Mouse (Mus musculus) urinary bladder, adult 18-20 months (tissue): ENCODE results near the gene 3110082I17Rik.

Experiments used
- DNase-seq, 2 experiments: peaks; one replicate each; pipeline ENCODE4 v3.0.0; 2022; ENCODE audit warnings: low spot score in 2 of 2, mixed read lengths in 2 of 2

Gene 3110082I17Rik

DNA sequence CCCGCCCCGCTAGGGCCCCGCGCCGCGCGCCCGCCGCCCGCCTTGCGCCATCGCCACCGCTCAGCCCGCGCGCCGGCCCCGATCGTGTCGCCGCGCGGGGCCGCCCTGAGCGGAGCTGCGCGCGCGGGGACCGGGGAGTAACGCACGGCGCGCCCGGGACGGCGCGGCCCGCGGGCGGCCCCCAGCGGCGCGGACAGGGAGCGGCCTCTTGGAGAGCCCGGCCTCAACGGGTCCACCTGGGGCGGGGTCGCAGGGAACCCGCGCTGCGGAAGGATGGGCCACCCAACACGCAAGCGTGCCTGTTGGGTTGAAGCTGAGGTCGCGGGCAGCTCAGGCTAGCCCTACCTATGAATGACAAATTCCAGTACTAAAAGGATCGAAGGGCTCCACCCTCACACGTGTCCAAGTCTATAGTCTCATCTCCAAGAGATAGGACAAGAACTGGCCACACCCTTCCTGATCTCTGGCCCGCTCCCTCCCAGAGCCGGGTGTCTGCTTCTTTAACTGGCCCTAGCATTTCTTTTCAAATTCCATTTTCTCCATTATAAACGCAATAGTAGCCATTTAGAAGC, 134.8 kb downstream of the 3110082I17Rik start, which contains the start of gene Adap1:
Adap1 (minus strand) TSS at position 228 of the 572 bp plus-strand sequence.
- DNase-seq: peak; percentile 22 to 60

GRCm38 (mm10) chr5:139324691-139325394, 135.5 kb downstream of the 3110082I17Rik start:
- DNase-seq: peak in 1 of 2 experiments; percentile 57

- DNase-seq: no peak
Observed at GRCm38 (mm10) chr5:139324045-139324491, 136.3 kb downstream of the 3110082I17Rik start.

DNA sequence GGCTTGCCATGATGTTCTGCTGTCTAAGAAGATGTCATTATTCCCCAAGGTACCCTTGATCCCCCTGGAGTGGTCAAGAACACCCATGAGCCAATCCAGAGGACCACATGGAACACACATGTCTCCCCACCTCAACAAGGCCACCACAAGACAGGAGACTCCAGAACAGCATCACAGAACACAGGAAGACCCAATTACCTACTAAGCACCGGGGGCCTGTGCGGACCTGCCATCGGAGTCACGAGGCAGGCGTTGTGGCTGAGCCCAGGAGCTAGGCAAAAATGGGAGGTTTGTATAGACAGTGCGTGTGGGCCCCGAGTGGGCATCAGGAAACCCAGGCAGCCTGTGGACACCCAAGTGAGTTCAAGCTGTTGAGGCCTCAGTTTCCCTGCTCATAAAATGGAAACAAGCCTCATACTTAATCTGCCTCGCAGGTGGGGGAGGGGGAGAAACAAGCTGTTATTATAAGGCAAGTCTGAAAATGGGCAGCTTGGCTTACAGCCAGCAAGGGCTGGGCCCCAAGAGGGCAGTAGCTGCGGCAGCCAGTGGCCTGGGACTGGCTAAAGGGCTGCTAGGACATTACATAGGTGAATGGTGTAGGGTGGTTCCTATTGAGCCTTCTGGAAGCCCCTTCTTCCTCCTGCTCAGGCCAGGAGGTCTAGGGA, 136.9 kb downstream of the 3110082I17Rik start:
- DNase-seq: peak; percentile 39 to 45

DNA sequence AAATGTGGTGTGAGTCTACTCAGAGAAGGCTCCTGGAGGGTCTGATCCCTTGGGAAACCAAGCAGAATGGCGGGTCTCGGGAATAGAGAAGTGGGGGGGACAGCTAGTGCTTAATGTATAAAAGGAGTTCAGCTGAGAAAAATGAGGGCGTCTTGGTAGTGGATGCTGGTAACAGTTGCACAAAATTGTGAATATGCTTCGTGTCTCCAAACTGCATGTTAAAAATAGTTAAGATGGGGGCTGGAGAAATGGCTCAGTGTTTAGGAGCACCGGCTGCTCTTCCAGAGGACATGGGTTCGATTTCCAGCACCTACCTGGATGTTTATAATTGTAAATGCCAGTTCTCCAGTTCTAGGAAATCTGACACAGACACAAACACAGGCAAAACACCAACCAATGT, 139.0 kb downstream of the 3110082I17Rik start:
- no peak for DNase-seq

DNA sequence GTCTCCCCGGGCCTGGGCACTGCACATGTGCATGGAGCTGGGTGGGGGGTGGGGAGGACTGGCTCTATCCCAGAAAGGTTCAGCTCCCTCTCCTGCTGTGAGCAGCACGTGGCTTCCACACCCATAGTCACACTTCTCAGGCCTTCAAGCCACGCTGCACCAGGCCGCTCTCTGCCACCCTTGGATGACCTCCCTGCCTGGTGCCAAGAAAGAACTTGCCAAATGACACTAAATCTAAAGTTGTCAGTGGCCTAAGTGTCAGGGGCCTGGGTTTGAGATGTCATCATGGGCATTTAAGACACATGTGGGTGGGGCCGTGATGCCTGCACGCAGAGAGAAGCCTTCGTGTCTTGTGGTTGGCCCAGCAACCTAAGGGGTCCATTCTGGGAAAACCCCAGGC, 139.9 kb downstream of the 3110082I17Rik start:
- DNase-seq: no peak

DNA sequence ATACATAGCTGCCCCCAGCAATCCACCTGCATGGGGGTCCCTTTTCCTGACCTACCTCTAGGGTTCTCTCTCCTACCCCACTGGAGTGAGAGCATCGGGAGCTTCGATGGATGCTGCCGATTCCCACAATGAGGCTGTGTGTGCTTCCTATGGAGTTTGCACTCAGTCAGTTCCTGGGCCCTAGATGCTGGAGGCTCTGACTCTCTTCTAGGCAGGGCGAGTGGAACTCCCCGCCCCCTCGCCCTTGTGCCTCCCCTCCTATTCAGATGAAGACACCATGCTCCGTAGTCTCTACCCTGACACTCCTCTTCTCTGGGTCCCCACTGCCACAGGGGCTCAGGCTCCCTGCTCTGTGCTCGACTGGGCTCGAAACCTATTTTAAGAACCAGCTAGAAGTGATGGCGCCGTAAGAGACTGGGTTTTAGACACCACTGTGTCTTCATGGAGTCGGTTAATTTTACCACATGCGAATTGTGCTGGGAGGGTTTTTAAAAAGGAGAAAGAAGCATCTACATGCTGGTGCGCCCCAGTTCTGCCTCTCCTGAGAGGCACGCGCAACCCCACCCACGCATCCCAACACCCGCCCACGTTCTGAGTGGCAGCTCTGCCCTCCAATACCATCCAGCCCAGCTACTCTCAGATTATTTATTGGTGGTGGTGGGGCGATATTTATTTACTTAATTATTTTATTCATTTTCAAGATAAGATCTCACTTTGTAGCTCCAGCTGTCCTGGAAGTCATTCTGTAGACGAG, 142.4 kb downstream of the 3110082I17Rik start:
- DNase-seq: no peak

GRCm38 (mm10) chr5:139316982-139317675, 143.2 kb downstream of the 3110082I17Rik start:
- DNase-seq: peak; percentile 67 to 84

DNA sequence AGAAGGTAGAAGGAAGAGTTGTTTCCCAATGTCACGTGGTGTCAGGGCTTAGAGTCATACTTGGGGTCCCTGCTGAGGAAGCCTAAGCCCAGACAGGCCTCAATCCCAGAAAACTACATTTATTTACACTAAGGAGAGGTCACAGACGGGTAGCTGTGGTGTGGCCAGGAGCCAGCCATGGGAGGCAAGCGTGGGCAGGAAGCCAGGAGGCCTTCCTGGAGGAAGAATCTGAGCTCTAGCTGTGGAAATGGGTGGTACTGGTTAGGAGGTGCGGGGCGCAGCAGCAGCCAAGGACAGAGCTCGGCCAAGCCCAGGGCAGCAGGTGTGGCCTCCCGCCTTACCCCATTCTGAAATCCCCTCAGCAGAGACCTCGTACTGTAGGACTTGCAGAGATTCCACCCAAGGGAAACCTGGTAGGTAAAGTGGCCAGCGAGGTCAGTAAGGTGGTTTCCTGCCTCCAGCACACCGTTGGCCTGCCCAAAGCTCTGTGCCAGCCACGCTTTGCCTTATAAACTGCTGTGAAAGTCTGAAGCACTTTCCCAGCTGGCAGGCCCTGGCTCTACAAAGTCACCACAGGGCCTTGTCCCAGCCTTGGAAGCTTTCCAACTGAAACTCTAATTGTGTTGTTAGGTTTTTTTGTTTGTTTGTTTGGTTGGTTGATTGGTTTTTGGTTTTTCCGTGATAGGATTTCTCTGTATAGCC, 145.2 kb downstream of the 3110082I17Rik start:
- no peak for DNase-seq

GRCm38 (mm10) chr5:139313536-139313935, 146.8 kb downstream of the 3110082I17Rik start:
- no peak for DNase-seq

GRCm38 (mm10) chr5:139311822-139312221, 148.5 kb downstream of the 3110082I17Rik start:
- no peak for DNase-seq

DNA sequence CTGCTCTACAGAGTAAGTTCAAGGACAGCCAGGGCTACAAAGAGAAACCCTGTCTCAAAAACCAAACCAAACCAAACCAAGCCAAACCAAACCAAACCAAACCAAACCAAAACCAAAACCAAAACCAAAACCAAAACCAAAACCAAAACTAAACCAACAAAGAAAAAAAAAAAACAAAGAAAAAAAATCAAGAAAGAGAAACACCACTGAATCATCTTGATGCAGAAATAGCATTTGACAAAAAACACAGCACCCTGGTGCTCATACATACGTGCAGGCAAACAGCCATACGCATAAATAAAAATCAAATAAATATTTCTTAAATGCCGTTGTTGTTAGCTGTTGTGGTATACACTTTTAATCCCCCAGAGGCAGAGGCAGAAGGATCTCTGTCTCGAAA, 149.8 kb downstream of the 3110082I17Rik start:
- no peak for DNase-seq

DNA sequence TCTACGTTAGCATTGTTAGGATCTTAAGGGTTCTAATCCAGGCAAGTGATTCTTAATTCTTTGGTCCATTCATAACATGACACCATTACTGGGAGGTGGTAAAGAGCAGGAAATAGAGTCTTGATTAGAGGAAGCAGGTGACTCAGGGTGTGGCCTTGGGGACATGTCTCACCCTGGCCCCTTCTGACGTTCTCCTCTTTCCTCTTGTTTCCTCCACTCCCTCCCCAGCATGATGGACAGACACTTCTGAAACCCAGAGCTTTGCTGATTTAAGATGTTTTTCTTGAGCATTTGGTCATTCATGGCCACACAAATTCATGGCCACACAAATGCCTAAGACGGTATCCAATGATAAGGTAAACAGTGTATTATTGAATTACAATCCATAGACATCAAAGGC, 150.4 kb downstream of the 3110082I17Rik start:
- no peak for DNase-seq
